Mouse (Mus musculus): ENCODE data around the gene Shb.
A peak's percentile ranks its signal among the peaks of the same experiment; 100 is the strongest.
"Not testable (repeated sequence)": the region's sequence is repeated elsewhere in the genome, so short reads cannot be mapped to it uniquely, and the experiment has no call there.

Shb gene

GRCm38 (mm10) chr4:45419051-45419450 is 113.2 kb downstream of the Shb start:
- DNase-seq (ENCODE audit: low spot score), result no peak

DNA sequence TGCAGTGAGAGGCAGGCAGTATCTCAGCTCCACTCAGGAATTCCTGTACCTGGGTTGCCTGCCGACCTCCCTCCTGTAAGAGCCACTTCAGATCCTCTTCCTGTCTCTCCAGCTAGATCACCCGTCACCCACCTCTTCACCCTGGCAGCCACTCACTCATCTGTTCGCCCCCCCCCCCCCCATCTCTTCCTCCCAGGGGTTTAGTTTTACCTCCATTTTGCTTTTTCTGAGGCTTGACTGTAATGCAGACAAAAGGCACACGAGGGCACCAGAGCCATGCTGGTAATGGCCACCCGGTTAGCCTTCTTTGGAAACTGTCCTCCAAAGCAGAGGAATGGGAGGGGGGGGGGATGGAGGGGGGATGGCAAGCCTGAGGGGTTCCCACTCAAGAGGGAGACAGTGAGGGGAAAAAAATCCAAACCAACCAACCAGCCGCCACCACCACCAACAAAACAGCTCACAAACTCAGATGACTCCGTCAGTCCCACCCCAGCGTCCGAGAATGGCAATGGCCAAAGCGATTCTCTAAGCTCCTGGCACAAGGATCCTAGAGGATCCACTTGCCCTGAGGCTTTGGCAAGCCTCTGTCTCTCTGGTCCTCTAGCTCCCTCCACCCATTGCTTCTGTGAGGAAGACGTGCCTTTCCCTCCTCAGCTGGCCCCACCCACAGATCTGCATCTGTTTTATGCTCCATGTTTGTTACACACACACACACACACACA is 113.9 kb downstream of the Shb start:
- DNase-seq (ENCODE audit: low spot score), result peak; percentile 47

DNA sequence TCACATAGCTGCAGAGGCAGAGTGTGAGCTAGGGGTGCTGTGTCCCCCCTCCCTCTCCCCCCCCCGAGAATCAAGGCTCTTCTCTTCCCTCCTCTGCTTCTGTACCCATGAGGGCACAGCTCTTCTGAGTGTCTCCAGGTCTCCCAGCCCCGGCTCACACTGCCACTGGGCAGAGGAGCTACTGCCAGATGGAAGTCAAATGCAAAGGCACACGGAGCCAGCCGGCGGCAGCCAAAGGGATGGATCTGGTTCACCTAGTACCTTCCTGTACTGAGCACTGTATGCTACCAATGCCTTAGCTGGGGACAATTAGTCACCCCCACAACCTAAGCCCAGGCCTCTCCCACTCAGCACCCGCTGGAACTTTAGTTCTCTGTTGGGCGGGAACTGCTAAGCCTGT is 116.0 kb downstream of the Shb start:
- no peak for DNase-seq (ENCODE audit: low spot score)

- no peak for DNase-seq (ENCODE audit: low spot score)
These were observed 118.5 kb downstream of the Shb start for GRCm38 (mm10) chr4:45413674-45414338.

DNA sequence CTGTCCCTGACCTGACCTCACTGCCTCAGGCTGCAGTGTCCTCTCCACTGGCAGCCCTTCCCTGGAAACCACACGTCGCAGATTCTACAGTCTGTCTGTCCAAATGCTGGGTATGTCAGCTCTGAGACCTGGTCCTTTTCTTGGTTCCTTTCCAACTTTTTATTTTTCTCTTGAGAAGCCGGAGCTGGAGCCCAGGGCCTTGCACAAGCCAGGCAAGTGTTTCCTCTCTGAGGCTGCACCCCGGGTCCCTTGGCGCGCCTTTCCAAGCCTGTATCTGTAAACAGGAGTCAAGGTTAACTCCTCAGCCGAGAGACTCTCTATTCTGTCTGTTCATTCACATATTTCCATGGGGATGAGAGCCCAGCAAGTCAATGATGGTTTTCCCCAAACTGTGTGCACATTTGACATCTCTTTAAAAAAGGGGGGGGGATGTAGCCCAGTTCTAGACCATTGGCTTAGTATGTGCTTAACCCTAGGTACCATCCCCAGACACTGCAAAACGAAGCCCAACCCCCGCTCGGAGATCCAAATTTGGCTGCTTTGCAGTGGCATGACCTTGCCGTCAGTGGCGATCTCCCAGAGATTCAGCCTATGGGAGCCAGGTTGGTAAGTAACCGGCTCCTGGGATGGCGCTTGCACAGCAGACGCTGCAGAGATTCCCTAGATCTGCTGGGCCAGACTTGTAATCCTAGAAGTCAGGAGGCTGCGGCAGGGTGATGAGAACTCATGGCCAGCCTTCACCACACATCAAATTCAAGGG is 119.7 kb downstream of the Shb start:
- DNase-seq (ENCODE audit: low spot score), result no peak

GRCm38 (mm10) chr4:45411181-45411790 is 121.0 kb downstream of the Shb start:
- DNase-seq (ENCODE audit: low spot score), result no peak

- peak; percentile 45 for DNase-seq (ENCODE audit: low spot score)
These were observed 123.0 kb downstream of the Shb start for GRCm38 (mm10) chr4:45409270-45409669.

DNA sequence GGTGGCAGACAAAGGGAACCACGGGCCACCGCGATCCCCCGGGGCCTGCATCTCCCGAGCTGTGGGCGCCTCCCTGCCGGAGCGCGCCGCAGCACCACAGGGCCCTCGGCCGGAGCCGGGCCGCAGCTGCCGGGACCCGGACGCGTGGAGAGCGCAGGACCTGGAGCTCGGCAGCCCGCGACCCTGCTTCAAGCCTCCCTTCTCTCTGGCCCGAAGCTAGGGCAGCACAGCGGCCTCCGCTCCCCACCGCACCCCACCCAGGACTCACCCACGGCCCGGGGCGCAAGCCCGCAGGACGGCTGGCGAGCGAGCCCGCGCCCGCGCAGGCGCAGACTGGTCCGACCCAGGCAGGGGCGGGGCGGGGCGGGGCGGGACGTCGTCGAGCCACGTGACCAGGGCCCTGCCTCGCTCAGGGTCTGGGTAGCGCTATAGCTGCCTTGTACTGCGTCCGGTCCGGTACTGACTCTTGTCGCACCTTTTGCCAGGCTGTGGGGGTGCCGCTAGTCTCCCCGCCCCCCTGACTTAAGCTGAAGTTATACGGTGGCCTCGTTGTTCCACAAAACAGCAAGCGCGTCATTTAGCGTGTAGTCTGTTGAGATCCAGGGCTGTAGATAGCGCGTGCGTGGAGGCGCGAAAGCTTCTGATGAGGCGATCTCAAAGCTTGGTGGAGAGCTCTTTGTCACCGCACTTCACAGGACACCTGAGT is 123.7 kb downstream of the Shb start, which contains the start of gene Slc25a51:
Gene Slc25a51, minus strand, starts transcription at position 340 of the 706 bp plus-strand sequence.
- peak; percentile 68 for DNase-seq (ENCODE audit: low spot score)

DNA sequence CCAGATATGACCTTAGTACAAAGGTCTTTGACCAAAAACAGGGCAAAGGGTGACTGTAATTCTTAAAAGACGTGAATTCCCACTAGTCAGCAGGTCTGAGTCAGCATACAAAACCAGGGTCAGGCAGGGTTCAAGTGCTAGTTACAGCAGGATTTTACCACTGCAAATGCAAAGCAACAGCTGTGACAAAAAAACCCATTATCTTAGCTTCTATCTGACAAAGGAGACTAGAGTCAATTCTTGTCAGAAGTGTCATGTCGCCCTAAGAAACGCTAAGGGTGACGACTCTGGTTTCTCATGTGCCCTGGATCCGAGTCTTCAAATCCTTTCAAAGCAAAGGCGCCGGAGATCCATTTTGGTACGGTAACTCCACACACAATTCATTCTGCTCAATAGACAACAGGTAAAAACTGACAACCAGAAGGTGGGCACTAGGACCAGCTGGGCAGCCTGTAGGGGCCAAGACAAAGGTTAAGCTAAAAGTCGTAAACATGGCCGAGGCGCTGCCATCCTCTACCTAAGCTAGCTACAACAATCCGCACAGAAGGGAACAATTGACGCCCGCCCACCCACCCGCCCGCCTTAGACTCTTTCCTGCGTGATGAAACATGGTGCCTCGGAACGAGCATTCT is 124.5 kb downstream of the Shb start:
- no peak for DNase-seq (ENCODE audit: low spot score)

GRCm38 (mm10) chr4:45407001-45407702 is 125.1 kb downstream of the Shb start:
- no peak for DNase-seq (ENCODE audit: low spot score)

DNA sequence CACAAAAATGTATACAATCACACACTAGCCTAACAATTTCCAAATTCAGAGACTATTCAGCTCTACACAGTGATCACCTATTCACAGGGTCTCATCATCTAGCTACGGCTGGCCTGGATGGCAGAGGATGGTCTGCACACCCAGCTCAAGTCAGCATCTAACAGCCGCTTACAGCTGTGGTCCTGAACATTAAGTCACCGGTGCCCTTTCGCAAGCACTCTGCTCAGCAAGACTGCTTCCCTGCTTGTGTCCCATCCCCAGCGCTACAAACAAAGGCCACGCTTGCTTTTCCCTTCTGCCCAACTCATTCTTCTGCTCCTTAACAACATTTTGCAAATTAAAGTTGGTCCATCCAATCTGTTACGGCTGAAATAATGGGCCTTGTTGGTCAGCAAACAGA is 125.9 kb downstream of the Shb start:
- DNase-seq (ENCODE audit: low spot score), result no peak

DNA sequence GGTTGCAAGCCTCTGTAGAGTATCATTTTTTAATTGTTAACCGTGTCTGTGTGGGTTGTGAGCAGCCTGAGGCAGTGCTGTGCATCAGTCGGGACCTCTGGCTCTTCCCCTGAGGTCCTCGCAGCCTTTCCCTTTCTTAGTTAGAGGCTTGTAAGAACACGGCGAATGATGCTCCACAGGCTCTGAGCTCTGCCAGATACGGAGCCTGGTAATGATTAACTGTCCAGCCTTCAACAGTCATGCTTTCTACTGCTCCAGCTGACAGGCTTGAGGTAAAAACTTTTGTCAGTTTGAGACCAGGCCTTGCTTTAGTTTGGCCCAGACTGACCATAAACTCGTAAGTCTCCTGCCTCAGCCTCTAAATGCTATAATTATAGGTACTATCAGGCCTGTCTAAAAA is 127.0 kb downstream of the Shb start:
- DNase-seq (ENCODE audit: low spot score), result no peak

- no peak for DNase-seq (ENCODE audit: low spot score)
These were observed 128.2 kb downstream of the Shb start for GRCm38 (mm10) chr4:45404086-45404485.

- no peak for DNase-seq (ENCODE audit: low spot score)
These were observed 128.8 kb downstream of the Shb start for GRCm38 (mm10) chr4:45403499-45403878.

DNA sequence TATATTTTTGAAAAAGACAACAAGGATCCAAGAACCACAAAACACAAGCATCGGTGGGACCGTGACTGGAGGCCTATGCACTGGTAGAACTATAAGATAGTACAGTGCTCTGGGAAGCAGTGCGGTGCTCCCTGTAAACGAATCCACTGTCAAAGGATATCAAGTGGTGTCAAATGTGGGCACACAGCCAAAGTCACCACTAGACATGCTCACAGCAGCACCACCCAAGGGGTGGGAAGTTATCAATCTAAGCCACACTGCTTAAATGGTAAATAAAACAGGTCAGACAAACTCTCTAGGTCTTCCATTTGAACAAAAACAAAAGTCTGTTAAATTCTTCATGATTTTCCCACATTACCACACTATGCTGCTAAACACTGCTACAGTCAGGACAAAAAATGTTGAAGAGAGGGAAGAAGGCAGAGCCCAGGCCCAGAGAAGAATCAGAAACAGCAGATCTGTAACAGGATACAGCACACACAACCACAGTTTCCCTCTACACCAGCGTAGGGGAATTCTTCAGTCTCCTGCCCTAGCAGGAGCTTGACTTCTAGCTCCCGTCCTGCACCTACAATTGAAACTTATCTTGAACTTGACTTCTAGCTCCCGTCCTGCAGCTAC is 129.3 kb downstream of the Shb start:
- DNase-seq (ENCODE audit: low spot score), result no peak

DNA sequence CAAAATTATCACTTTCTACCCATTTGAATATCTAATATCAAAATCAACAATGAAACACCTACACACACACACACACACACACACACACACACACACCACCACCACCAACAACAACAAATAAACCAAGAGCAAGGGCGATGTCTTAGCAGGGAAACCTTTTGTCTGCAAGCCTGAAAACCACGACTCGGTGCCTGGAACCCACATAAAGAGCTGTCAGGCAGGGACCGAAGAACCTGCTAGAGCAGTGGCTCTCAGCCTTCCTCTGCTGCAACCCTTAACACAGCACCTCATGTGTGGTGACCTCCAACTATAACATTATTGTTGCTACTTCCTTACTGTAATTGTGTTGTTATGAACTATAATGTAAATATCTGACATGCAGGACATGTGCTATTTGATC is 130.0 kb downstream of the Shb start:
- DNase-seq (ENCODE audit: low spot score), result no peak

GRCm38 (mm10) chr4:45399421-45400210 is 132.7 kb downstream of the Shb start:
- DNase-seq (ENCODE audit: low spot score), result no peak

DNA sequence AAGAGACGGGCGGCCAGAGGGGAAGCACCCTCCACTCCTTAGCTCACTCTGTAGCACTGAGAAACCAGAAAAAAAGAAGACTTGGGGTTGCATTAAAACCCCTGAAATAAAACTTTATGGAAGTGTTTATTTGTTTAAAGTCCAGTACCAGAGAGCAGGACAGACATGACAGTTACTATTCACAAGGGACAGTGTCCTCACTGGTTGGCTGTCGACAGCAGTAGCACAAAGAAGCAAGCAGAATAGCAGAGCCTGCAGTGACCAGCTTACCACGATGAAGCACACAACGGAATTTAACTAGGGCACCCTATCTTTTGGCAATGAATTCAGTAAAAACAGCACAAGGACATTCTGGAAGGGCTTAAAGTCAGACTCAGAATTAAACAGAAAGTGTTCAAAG is 134.0 kb downstream of the Shb start:
- not testable (repeated sequence) for DNase-seq (ENCODE audit: low spot score)

DNA sequence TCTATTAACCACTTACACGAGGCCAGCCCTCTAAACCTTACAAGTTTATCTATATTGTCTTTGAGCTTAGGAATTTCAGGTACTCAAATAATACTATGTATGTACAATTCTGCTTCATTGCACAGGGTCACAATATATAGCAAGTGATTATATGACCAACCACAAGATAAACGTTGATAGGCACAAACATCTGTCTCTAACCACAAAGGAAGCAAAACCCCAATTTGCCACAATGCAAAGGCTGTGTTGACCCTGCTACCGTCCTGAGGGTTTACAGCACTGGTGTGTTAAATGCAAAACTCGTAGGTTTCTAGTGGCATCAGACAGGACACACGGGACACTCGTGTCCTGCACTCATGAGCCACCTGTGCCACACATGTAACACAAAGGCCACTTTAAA is 136.1 kb downstream of the Shb start:
- not testable (repeated sequence) for DNase-seq (ENCODE audit: low spot score)

DNA sequence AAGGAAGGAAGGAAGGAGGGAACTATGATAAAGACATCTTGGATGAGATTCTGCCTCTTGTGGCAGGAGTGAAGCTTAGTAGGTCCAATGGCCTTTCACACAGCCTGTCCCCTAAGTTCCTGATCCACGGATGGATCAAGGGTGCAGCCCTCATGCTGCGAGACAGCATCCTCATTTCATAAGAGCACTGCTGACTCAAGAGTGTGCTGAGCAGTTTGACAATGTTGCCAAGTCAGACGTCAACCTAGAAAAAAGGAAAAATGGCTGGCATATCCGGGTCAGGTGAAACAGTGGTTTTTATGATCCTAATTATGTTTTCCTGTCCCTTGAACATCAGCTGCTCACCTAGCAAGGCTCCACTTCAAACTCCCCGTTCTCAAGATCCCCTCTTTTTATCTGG is 138.6 kb downstream of the Shb start:
- DNase-seq (ENCODE audit: low spot score), result no peak
